8 mouse cellular contexts compared by ENCODE assay signal in genomic region chr17:23192453-23193379, GRCm38 (mm10). TPM values are rescaled to one million over a fixed set of nuclear protein-coding genes. Genes with fewer than 3 reads are reported as not detected.
DNase-seq lines count a peak whose midpoint lies in the region; ATAC-seq and TF ChIP-seq lines count a peak whose summit lies in the region.

Gene Zfp40 (minus strand): TSS chr17:23193252.

- DNase-seq in A20 (ENCODE audit: low read depth, low spot score): peak; percentile 92
- DNase-seq in heart, adult 9 months (ENCODE audit: low spot score in 2 of 2): peak; percentile 91 to 92
- DNase-seq in monocyte, adult 2 months (ENCODE audit: low read depth in 1 of 2, low spot score in 2 of 2): peak; percentile 42 to 55
- peak; percentile 83 to 85 for DNase-seq in spleen, postnatal 36 days (ENCODE audit: low spot score in 2 of 2)

- H3K9ac ChIP-seq in kidney, embryonic 14.5 days (ENCODE audit: low read depth, low read length): peak within 1 kb of the TSS; percentile 76
- peak within 1 kb of the TSS; percentile 63 for H3K9ac ChIP-seq in limb, embryonic 15.5 days

- ATAC-seq in kidney, embryonic 14.5 days (ENCODE audit: low FRiP score, low TSS enrichment): peak; percentile 100
- peak; percentile 100 for ATAC-seq in limb, embryonic 15.5 days (ENCODE audit: insufficient number of reproducible peaks, low FRiP score, low TSS enrichment, low read depth)

- peak within 1 kb of the TSS; percentile 61 for H3K27ac ChIP-seq in bone marrow macrophage, adult 2 months (ENCODE audit: insufficient read depth, low read depth, low read length)
- peak within 1 kb of the TSS; percentile 35; the same call in 1 of the 2 replicates for H3K27ac ChIP-seq in embryonic fibroblast, embryonic 13.5 days (ENCODE audit: insufficient read depth, low read length)
- peak within 1 kb of the TSS; percentile 9; the same call in 1 of the 2 replicates for H3K27ac ChIP-seq in kidney, embryonic 14.5 days (ENCODE audit: low read depth, low read length)
- peak within 1 kb of the TSS; percentile 88 for H3K27ac ChIP-seq in limb, embryonic 15.5 days

- 4% methylated on average over 27 of the region's 27 CpGs for WGBS in kidney, embryonic 14.5 days
- 5% methylated on average over 27 of the region's 27 CpGs for WGBS in limb, embryonic 15.5 days

- H3K4me1 ChIP-seq in bone marrow macrophage, adult 2 months (ENCODE audit: control insufficient read depth, insufficient read depth, low read length): peaks cover 7% of the 10 kb centered on the region
- no peaks in the 10 kb centered on the region for H3K4me1 ChIP-seq in embryonic fibroblast, embryonic 13.5 days (ENCODE audit: control insufficient read depth, insufficient read depth, low read length)
- no peaks in the 10 kb centered on the region for H3K4me1 ChIP-seq in kidney, embryonic 14.5 days (ENCODE audit: control insufficient read depth, insufficient read depth, low read length)
- H3K4me1 ChIP-seq in limb, embryonic 15.5 days: peaks cover 4% of the 10 kb centered on the region

- no peaks in the 10 kb centered on the region for H3K27me3 ChIP-seq in kidney, embryonic 14.5 days (ENCODE audit: control insufficient read depth, insufficient read depth, low read length)
- no peaks in the 10 kb centered on the region for H3K27me3 ChIP-seq in limb, embryonic 15.5 days

- H3K4me3 ChIP-seq in bone marrow macrophage, adult 2 months (ENCODE audit: insufficient read depth, low read length): peak within 1 kb of the TSS; percentile 85
- peak within 1 kb of the TSS; percentile 98 for H3K4me3 ChIP-seq in embryonic fibroblast, embryonic 13.5 days (ENCODE audit: insufficient read depth, low read length)
- peak within 1 kb of the TSS; percentile 64 for H3K4me3 ChIP-seq in kidney, embryonic 14.5 days (ENCODE audit: low read length)
- H3K4me3 ChIP-seq in limb, embryonic 15.5 days: peak within 1 kb of the TSS; percentile 73

- 0 out of 2 replicates have a peak, but pooled peaks have one; percentile 54 for TF ChIP-seq POLR2A in bone marrow macrophage, adult 2 months (IDR thresholded peaks at IDR 0.05; ENCODE audit: borderline replicate concordance, low read depth, low read length)
- TF ChIP-seq POLR2A in embryonic fibroblast, embryonic 13.5 days (IDR thresholded peaks at IDR 0.05; ENCODE audit: low read depth, low read length): peak; percentile 65

- H3K36me3 ChIP-seq in kidney, embryonic 14.5 days (ENCODE audit: control insufficient read depth, insufficient read depth, low read length): peaks cover 7% of the 10 kb centered on the region; the same call in 1 of the 2 replicates
- H3K36me3 ChIP-seq in limb, embryonic 15.5 days: no peaks in the 10 kb centered on the region

- no peaks in the 10 kb centered on the region for H3K9me3 ChIP-seq in kidney, embryonic 14.5 days (ENCODE audit: control insufficient read depth, low read length)
- no peaks in the 10 kb centered on the region for H3K9me3 ChIP-seq in limb, embryonic 15.5 days

- no peak for TF ChIP-seq CTCF in bone marrow macrophage, adult 2 months (IDR thresholded peaks at IDR 0.05; ENCODE audit: low read depth, low read length)
- no peak for TF ChIP-seq CTCF in embryonic fibroblast, embryonic 13.5 days (IDR thresholded peaks at IDR 0.05; ENCODE audit: borderline replicate concordance, insufficient read depth, low read length)

- peak within 1 kb of the TSS; percentile 62 for H3K4me2 ChIP-seq in kidney, embryonic 14.5 days (replicated peaks; ENCODE audit: low read depth, low read length)
- H3K4me2 ChIP-seq in limb, embryonic 15.5 days: peak within 1 kb of the TSS; percentile 64

RNA-seq across cellular contexts. Expression of gene Zfp40, which starts in this region (rescaled TPM):
- 7.9 and 9.7 TPM in 2 replicates for polyA plus RNA-seq in bone marrow macrophage, adult 2 months (2012; ENCODE audit: insufficient read depth, insufficient read length, missing spikeins)
- 7.6 and 11.0 TPM in 2 replicates for polyA plus RNA-seq in embryonic fibroblast, embryonic 13.5 days (2011; ENCODE audit: insufficient read length, low read depth, missing spikeins)
- 10.7 and 12.2 TPM in 2 replicates for polyA plus RNA-seq in kidney, embryonic 14.5 days (2014; fragmentation: Nextera tagmentation; extraction: Ambion mirVana)
- polyA plus RNA-seq in limb, embryonic 15.5 days (2015; fragmentation: Nextera tagmentation; extraction: Ambion mirVana): 11.6 TPM in 2 replicates

Comparison
In these comparisons a context has a peak if more than half of its experiments do, and no peak if none do; other contexts are left out.
1. Peak in every context shown above with its lines: DNase-seq, ATAC-seq, H3K4me3 ChIP-seq and H3K27ac ChIP-seq.
2. H3K27ac ChIP-seq: peak in every context shown above with its lines; median percentile 88 in limb, embryonic 15.5 days; 61 in bone marrow macrophage, adult 2 months; 35 in embryonic fibroblast, embryonic 13.5 days; 9 in kidney, embryonic 14.5 days.